Mouse (Mus musculus): ENCODE data around the gene Alpk3. TPM values are rescaled to one million over a fixed set of nuclear protein-coding genes. Genes with fewer than 3 reads are reported as not detected.
"Not testable (repeated sequence)": the region's sequence is repeated elsewhere in the genome, so short reads cannot be mapped to it uniquely, and the experiment has no call there.

The Alpk3 gene
- polyA plus RNA-seq, 1 experiment from 2014 or later = not detected

DNA sequence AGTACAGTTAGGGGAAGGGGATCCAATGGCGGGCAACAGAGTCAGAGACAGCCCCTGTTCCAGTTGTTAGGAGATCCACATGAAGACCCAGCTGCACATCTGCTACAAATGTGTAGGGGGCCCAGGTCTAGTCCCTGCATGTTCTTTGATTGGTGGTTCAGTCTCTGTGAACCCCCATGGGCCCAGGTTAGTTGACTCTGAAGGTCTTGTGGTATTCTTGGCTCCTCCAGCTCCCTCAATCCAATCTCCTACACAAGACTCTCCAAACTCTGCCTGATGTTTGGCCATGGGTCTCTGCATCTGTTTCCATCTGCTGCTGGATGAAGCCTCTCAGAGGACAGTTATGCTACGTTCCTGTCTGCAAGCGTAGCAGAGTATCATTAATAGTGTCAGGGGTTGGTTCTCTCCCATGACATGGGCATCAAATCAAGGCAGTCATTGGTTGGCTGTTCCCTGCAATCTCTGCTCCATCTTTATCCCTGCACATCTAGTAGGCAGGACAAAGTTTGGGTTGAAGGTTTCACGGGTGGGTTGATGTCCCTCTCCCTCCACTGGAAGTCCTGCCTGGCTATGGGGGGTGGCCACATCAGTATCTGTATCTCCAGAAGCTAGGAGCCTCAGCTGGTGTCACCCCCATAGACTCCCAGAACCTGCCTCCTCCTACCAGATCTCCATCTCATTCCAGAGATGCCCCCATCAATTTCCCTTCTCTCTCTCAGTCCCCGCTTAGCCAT is 82.4 kb downstream of the Alpk3 start:
- 90% methylated on average over 5 of the region's 5 CpGs for WGBS
- H3K27ac ChIP-seq (ENCODE audit: low read depth, low read length) = no peak overlapping the region
- H3K4me1 ChIP-seq (replicated peaks; ENCODE audit: control insufficient read depth, insufficient read depth, low read length) = no peaks in the 10 kb centered on the region
- no peaks in the 10 kb centered on the region for H3K27me3 ChIP-seq (ENCODE audit: control insufficient read depth, insufficient read depth, low read length)
- no peaks in the 10 kb centered on the region for H3K9me3 ChIP-seq (ENCODE audit: control insufficient read depth, low read length)
- DNase-seq (ENCODE audit: low spot score) (no peak), ATAC-seq (replicated peaks; ENCODE audit: low FRiP score) (no peak)
- no peak overlapping the region for H3K9ac ChIP-seq (ENCODE audit: low read length)
- no peak overlapping the region for H3K4me3 ChIP-seq (ENCODE audit: low read depth, low read length)
- no peaks in the 10 kb centered on the region for H3K36me3 ChIP-seq (ENCODE audit: control insufficient read depth, insufficient read depth, low read length)
- H3K4me2 ChIP-seq (ENCODE audit: low read depth, low read length, severe bottlenecking) = no peak overlapping the region

DNA sequence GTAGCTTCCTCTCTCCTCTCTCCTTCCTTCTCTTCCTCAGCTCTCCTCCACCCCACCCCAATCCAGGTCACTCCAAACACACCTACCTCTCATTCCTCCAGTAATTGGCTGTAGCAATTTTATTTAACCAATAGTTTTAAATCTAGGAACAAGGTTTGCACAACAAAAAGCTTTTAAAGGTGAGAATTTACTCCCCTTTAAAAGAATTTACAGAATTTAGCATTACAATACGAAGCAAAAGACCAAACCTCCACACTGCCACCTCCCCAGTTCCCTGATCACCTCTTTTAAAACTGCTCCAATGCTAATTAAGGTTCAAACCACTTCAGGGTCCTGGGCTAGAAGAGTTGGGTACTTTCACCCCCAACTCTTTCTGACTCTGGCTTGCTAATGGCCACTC is 84.1 kb downstream of the Alpk3 start:
- DNase-seq (ENCODE audit: low spot score) (no peak), ATAC-seq (replicated peaks; ENCODE audit: low FRiP score) (no peak)
- H3K27me3 ChIP-seq (ENCODE audit: control insufficient read depth, insufficient read depth, low read length) = no peaks in the 10 kb centered on the region
- no peak overlapping the region for H3K9ac ChIP-seq (ENCODE audit: low read length)
- no peak overlapping the region for H3K27ac ChIP-seq (ENCODE audit: low read depth, low read length)
- no peaks in the 10 kb centered on the region for H3K9me3 ChIP-seq (ENCODE audit: control insufficient read depth, low read length)
- no peaks in the 10 kb centered on the region for H3K36me3 ChIP-seq (ENCODE audit: control insufficient read depth, insufficient read depth, low read length)
- H3K4me3 ChIP-seq (ENCODE audit: low read depth, low read length) = no peak overlapping the region
- no peak overlapping the region for H3K4me2 ChIP-seq (ENCODE audit: low read depth, low read length, severe bottlenecking)
- 46% methylated on average over 1 of the region's 1 CpGs for WGBS
- H3K4me1 ChIP-seq (replicated peaks; ENCODE audit: control insufficient read depth, insufficient read depth, low read length) = no peaks in the 10 kb centered on the region

DNA sequence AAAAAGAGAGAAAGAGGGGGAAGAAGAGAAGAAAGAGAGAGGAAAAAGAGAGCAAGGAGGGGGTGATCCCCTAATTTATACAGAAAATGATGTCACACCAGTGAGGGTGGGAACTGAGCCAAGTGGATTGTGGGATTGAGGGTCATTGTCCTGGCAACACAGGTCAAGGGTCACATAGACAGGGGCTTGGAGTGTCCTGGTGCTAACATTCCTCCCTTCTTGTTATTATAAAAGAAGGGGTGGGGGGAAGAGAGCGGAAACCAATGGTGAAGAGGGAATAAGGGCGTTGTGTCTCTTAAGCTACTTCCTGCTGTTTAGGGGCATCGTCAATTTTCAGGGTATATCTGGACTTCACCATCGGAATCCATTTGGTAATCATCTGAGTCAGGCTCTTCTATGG is 85.7 kb downstream of the Alpk3 start:
- not testable (repeated sequence) for H3K36me3 ChIP-seq (ENCODE audit: control insufficient read depth, insufficient read depth, low read length); H3K27ac ChIP-seq (ENCODE audit: low read depth, low read length); DNase-seq (ENCODE audit: low spot score); H3K4me1 ChIP-seq (replicated peaks; ENCODE audit: control insufficient read depth, insufficient read depth, low read length); H3K4me3 ChIP-seq (ENCODE audit: low read depth, low read length); H3K9ac ChIP-seq (ENCODE audit: low read length); H3K27me3 ChIP-seq (ENCODE audit: control insufficient read depth, insufficient read depth, low read length); H3K4me2 ChIP-seq (ENCODE audit: low read depth, low read length, severe bottlenecking); H3K9me3 ChIP-seq (ENCODE audit: control insufficient read depth, low read length); ATAC-seq (replicated peaks; ENCODE audit: low FRiP score)
- WGBS = 74% methylated on average over 4 of the region's 4 CpGs

DNA sequence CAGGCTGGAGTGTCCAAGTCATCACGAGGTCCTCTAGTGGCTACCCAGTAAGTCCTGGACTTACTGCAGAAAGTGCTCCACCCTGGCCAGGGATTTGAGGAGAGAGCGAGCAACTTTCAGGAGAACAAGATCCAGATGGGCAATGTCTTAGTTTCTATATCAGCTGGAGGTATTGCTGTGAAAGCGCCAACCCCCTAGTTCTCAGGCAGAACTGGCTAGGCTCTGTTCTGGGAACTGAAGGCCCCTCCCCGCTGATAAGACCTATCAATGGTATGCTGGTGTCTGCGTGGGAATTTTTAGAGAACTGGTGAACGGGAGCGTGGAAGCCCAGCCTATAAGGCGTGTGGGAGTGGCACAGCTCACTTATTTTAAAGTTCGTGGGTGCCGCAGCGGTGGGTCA is 92.4 kb downstream of the Alpk3 start:
- WGBS = 89% methylated on average over 11 of the region's 11 CpGs
- no peak for ATAC-seq (replicated peaks; ENCODE audit: low FRiP score)

DNA sequence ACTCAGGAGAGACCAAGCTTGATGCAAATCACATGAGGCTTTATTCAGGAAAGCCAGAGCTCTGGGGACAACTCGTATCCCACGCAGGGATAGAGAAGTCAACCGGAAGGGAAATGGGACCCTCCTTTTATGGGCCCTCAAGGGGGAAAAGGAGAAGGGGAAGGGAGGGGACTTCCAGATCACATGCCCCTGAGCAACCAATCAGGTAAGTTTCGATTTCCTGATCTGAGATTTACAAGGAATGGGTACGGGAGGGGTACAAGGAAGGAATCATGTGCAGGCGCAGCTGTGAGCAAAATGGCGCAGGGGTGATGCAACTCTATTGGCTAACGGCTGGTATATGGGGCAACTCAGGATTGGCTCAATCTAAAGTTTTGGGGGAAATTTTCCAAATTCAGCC is 93.8 kb downstream of the Alpk3 start:
- no peak overlapping the region for H3K4me2 ChIP-seq (ENCODE audit: low read depth, low read length, severe bottlenecking)
- H3K27ac ChIP-seq (ENCODE audit: low read depth, low read length) = no peak overlapping the region
- no peak for DNase-seq (ENCODE audit: low spot score)
- H3K36me3 ChIP-seq (ENCODE audit: control insufficient read depth, insufficient read depth, low read length) = no peaks in the 10 kb centered on the region
- no peak overlapping the region for H3K4me3 ChIP-seq (ENCODE audit: low read depth, low read length)
- 94% methylated on average over 8 of the region's 8 CpGs for WGBS
- no peaks in the 10 kb centered on the region for H3K27me3 ChIP-seq (ENCODE audit: control insufficient read depth, insufficient read depth, low read length)
- no peak for ATAC-seq (replicated peaks; ENCODE audit: low FRiP score)
- no peaks in the 10 kb centered on the region for H3K4me1 ChIP-seq (replicated peaks; ENCODE audit: control insufficient read depth, insufficient read depth, low read length)
- H3K9ac ChIP-seq (ENCODE audit: low read length) = no peak overlapping the region
- no peaks in the 10 kb centered on the region for H3K9me3 ChIP-seq (ENCODE audit: control insufficient read depth, low read length)

More for the DNA sequence above, 92.4 kb downstream of the Alpk3 start:
- no peak for DNase-seq (ENCODE audit: low spot score)
- Histone ChIP-seq H3K27ac (ENCODE audit: low read depth, low read length) (no peak overlapping the region), H3K9me3 (ENCODE audit: control insufficient read depth, low read length) (no peaks in the 10 kb centered on the region), H3K4me1 (replicated peaks; ENCODE audit: control insufficient read depth, insufficient read depth, low read length) (no peaks in the 10 kb centered on the region), H3K27me3 (ENCODE audit: control insufficient read depth, insufficient read depth, low read length) (no peaks in the 10 kb centered on the region), H3K4me2 (ENCODE audit: low read depth, low read length, severe bottlenecking) (no peak overlapping the region), H3K9ac (ENCODE audit: low read length) (no peak overlapping the region), H3K4me3 (ENCODE audit: low read depth, low read length) (no peak overlapping the region), H3K36me3 (ENCODE audit: control insufficient read depth, insufficient read depth, low read length) (no peaks in the 10 kb centered on the region)

DNA sequence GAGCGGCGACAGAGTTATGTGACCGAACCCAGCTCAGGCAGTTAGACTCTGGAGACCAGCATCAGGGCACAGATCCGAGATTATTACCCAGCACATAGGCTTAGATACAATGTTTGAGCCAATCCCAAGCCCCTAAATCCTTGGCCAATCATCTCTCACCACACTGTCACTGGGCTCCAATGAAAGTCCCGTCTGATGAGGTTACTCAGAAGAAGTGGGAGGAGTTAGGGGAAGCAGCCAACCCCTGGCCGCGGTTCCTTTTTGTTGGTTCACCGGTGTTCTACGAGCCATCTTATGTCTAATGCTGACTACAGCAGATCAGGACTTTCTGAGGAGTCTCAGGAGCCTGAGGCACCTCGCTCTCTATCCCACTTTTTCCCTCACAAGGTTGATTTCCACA is 94.9 kb downstream of the Alpk3 start:
- Histone ChIP-seq H3K9me3 (ENCODE audit: control insufficient read depth, low read length) (no peaks in the 10 kb centered on the region), H3K27me3 (ENCODE audit: control insufficient read depth, insufficient read depth, low read length) (no peaks in the 10 kb centered on the region), H3K9ac (ENCODE audit: low read length) (no peak overlapping the region), H3K4me2 (ENCODE audit: low read depth, low read length, severe bottlenecking) (no peak overlapping the region), H3K4me1 (replicated peaks; ENCODE audit: control insufficient read depth, insufficient read depth, low read length) (no peaks in the 10 kb centered on the region), H3K27ac (ENCODE audit: low read depth, low read length) (no peak overlapping the region), H3K36me3 (ENCODE audit: control insufficient read depth, insufficient read depth, low read length) (no peaks in the 10 kb centered on the region), H3K4me3 (ENCODE audit: low read depth, low read length) (no peak overlapping the region)
- 97% methylated on average over 10 of the region's 10 CpGs for WGBS
- ATAC-seq (replicated peaks; ENCODE audit: low FRiP score) (no peak), DNase-seq (ENCODE audit: low spot score) (no peak)

DNA sequence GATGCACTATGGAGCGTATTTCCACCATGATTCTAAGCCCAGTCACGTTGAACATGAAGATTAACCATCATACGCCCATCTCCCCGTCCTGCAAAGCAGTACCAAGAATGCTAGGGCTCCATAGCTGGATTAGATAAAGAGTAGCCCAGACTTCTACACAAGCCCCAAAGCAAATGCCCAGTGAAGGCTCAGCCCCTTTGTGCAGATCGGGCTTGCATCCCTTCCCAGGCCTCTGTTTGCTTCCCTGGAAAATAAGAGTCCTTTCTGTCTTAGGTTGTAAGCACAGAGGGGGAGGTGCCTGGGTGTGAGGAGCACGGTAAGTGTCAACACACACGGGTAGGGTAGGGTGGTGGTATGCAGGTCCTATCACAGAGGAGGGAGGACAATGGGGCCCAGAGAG is 95.4 kb downstream of the Alpk3 start:
- no peak for ATAC-seq (replicated peaks; ENCODE audit: low FRiP score)
- Histone ChIP-seq H3K4me2 (ENCODE audit: low read depth, low read length, severe bottlenecking) (no peak overlapping the region), H3K4me3 (ENCODE audit: low read depth, low read length) (no peak overlapping the region), H3K27me3 (ENCODE audit: control insufficient read depth, insufficient read depth, low read length) (no peaks in the 10 kb centered on the region), H3K9ac (ENCODE audit: low read length) (no peak overlapping the region), H3K36me3 (ENCODE audit: control insufficient read depth, insufficient read depth, low read length) (no peaks in the 10 kb centered on the region), H3K9me3 (ENCODE audit: control insufficient read depth, low read length) (no peaks in the 10 kb centered on the region), H3K4me1 (replicated peaks; ENCODE audit: control insufficient read depth, insufficient read depth, low read length) (no peaks in the 10 kb centered on the region), H3K27ac (ENCODE audit: low read depth, low read length) (no peak overlapping the region)
- WGBS = 93% methylated on average over 7 of the region's 7 CpGs
- no peak for DNase-seq (ENCODE audit: low spot score)

DNA sequence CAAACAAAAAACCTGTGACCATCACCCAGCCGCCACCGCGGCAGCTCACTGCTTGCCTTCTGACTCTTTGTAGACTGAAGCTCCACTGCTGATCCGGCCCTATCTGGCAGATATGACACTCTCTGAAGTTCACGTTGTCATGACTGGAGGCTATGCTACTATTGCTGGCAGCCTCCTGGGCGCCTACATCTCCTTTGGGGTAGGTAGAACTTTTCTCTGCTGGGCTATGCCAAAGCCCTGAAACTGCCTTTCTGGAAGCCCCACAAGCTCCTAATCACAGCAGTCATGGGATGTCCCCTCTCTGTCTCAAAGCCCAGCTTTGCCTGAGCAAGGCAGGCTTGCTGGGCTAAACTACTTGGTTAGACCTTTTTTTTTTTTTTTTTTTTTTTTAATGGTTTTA is 95.9 kb downstream of the Alpk3 start:
- 89% methylated on average over 6 of the region's 6 CpGs for WGBS
- no peaks in the 10 kb centered on the region for H3K27me3 ChIP-seq (ENCODE audit: control insufficient read depth, insufficient read depth, low read length)
- no peak overlapping the region for H3K4me2 ChIP-seq (ENCODE audit: low read depth, low read length, severe bottlenecking)
- no peaks in the 10 kb centered on the region for H3K9me3 ChIP-seq (ENCODE audit: control insufficient read depth, low read length)
- H3K27ac ChIP-seq (ENCODE audit: low read depth, low read length) = no peak overlapping the region
- ATAC-seq (replicated peaks; ENCODE audit: low FRiP score) (no peak), DNase-seq (ENCODE audit: low spot score) (no peak)
- H3K36me3 ChIP-seq (ENCODE audit: control insufficient read depth, insufficient read depth, low read length) = no peaks in the 10 kb centered on the region
- H3K9ac ChIP-seq (ENCODE audit: low read length) = no peak overlapping the region
- H3K4me3 ChIP-seq (ENCODE audit: low read depth, low read length) = no peak overlapping the region
- H3K4me1 ChIP-seq (replicated peaks; ENCODE audit: control insufficient read depth, insufficient read depth, low read length) = no peaks in the 10 kb centered on the region

DNA sequence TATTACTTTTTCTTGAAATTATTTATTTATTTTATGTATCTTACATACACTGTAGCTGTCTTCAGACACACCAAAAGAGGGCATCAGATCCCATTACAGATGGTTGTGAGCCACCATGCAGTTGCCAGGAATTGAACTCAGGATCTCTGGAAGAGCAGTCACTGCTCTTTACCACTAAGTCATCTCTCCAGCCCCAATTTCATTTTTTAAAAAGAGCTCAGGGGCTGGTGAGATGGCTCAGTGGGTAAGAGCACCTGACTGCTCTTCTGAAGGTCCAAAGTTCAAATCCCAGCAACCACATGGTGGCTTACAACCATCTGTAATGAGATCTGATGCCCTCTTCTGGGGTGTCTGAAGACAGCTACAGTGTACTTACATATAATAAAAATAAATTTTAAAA is 96.8 kb downstream of the Alpk3 start:
- not testable (repeated sequence) for H3K4me2 ChIP-seq (ENCODE audit: low read depth, low read length, severe bottlenecking); H3K27ac ChIP-seq (ENCODE audit: low read depth, low read length); H3K4me1 ChIP-seq (replicated peaks; ENCODE audit: control insufficient read depth, insufficient read depth, low read length); H3K4me3 ChIP-seq (ENCODE audit: low read depth, low read length); H3K36me3 ChIP-seq (ENCODE audit: control insufficient read depth, insufficient read depth, low read length); H3K9ac ChIP-seq (ENCODE audit: low read length); ATAC-seq (replicated peaks; ENCODE audit: low FRiP score); H3K27me3 ChIP-seq (ENCODE audit: control insufficient read depth, insufficient read depth, low read length); H3K9me3 ChIP-seq (ENCODE audit: control insufficient read depth, low read length); DNase-seq (ENCODE audit: low spot score)

All from forebrain, embryonic 11.5 days (tissue).